Mouse (Mus musculus) c-Kit-positive CD71-positive TER-119-negative erythroid progenitor cells, embryonic 14.5 days (primary cell): ENCODE results near the gene Fam207a.

ENCODE experiments used
- DNase-seq: peaks from one replicate; pipeline ENCODE4 v3.0.0-alpha.2; 2013; ENCODE audit warnings: low read depth

Gene Fam207a

DNA sequence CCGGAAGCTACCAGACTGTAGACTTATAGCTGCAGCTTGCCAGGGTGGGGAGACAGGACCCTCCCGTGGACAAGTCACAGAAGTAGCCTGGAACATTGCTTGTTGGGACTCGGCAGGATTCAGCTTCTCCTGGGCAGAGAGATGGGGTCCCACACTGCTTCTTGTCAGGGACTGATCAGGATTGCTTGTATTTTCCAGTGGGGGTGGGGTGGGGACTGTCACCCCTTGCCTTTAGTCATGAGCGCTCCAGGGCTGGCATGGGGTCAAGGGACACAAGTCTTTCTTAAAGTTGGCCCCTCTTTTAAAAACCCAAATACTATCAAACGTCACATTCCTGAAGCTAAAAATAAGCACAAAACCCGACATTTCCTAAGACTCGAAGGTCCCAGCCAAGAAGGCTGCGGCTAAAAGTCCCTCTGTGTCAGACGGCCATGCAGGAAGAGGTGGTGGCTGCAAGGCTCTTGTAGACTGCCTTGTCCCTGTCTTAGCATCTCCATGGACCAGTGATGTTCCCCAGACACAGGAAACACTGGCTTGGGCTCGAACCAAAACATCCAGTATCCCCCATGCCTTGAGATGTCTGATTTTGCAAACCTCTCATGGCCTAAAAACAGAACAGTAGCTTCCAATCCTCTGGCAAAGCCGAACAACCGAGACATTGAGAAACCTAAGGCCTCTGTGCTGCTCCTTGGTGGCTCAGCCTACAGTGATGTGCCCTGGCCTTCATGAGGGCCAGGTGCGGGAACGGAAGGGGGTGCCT lies 60.2 kb downstream of the Fam207a start:
- no peak for DNase-seq

- no peak for DNase-seq
Observed at GRCm38 (mm10) chr10:77454795-77455194, 60.8 kb downstream of the Fam207a start.

GRCm38 (mm10) chr10:77451822-77452221 lies 63.8 kb downstream of the Fam207a start:
- no peak for DNase-seq

- no peak for DNase-seq
Observed at GRCm38 (mm10) chr10:77450159-77450464, 65.5 kb downstream of the Fam207a start.

- DNase-seq, result no peak
Observed at GRCm38 (mm10) chr10:77449315-77450158, 66.0 kb downstream of the Fam207a start.

DNA sequence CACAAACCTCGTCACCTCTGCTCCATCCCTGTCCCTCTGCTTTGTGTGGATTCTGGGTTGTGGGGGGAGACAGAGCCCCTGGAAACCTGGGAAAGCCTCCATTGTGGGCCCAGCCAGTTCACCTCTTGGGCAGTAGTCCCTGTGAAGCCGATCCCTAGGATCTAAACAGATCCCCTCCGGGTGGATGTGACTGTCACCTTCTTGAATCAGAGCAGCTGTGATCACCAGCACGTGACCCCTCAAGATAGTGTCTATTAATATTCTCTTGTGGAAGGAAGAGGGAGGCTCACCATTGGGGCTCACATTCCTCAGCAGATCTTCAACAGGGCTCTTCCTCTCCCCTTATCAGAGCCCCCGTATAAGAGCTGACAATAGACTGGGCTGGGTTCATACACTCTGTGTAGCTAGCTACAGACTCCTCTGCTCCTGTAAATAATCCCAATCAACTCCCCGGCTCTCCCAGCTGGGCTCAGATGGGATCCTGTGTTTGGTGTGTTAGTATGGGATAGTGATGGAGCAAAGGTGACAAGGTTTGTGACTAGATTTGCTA lies 66.8 kb downstream of the Fam207a start:
- DNase-seq, result no peak

DNA sequence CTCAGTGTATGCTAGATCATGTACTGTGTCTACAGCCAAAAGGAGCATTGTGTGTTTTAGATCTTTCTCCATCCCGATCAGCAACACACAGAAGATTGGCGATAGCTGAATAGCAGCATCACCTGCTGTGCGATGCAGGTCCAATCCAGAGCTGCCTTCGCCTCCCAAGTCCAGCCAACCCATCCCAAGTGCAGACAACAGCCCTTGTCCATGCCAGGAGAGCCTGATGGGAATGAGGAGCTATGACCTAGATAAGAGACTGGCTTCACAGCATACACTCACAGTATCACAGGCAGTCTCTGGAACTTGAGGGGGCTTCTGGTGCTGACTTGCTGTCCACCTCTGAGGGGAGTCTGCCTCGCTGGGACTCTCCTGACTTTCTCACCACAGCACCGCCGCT lies 67.4 kb downstream of the Fam207a start:
- no peak for DNase-seq

DNA sequence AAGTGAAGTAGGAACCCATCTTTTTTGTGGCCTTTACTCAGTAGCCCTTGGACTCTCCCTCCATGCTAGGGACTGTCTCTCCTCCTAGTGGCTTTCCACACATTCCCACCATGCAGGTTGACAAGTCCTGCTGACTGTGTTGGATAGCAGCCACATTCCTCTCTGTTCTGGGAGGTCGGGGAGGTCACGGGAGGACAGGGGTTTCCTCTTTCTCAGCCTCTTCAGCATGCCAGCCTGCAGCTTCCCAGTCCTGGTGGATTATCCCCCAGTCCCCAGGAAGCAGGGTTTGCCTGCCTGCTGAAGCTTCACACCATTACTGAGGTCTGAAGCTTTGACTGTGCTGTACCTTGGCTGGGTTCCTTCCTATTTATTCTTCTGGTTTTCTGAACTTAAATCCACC lies 67.8 kb downstream of the Fam207a start:
- no peak for DNase-seq

GRCm38 (mm10) chr10:77442250-77442649 lies 73.3 kb downstream of the Fam207a start:
- DNase-seq, result no peak

DNA sequence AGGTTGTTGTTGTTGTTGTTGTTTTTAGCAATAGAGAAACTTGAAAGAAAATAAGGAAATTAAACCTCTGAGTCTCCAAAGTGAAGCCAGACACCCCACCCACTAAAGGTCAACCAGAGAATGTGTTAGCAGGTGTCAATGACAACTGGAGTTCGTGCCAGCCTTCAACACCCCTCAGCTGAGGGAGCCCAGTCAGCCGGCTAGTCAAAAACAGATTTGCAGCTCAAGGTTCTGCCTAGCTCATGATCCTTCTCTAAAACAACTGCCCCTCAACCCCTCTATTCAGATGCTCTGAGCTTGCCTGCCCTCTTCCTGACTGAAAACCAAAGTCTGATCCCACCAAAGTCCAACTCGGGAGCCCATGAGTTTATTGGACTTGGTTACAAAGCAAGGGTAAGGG lies 73.8 kb downstream of the Fam207a start:
- DNase-seq, result no peak

DNA sequence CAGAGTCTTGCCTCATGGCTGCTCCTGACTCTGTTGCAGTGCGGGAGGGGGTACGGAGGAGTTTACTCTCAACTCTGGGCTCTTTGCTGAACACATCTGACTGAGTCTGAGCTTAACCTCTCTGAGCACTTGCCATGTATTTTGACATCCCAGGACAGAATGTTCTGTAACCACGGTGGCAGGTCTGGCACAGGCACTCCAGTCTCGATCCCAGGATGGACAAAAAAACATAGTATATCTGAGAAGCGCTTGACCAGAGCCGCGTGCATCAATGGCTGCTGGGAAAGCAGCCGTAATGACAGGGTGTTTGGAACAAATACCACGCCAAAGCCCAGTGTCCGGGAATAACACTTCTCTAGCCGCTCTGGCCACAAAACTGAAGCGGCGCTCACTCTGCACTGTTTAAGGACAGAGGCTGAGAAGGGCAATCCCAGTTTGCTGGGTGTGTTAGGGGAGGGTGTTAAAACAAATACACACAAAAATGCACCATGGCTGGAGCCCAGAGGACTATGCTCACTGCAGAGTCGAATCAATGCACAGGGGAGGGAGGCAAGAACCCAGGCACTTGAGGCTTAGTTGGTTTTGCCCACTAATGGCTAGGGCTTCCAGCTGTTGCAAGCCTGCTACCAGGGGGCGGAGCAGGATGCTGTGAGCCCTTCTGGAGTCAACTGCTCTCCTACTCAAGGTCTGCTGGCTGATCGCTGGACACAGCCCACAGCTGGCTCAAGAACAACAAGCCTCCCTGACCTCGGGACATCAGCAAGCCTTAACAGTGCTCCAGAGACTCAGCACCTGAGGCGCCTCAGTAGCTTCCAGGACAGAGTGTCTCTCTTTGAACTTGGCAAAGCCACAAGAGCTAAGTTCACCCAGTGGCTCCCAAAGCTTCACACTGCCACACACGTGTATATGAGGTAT lies 74.5 kb downstream of the Fam207a start:
- DNase-seq, result no peak

- no peak for DNase-seq
Observed at GRCm38 (mm10) chr10:77440286-77440685, 75.3 kb downstream of the Fam207a start.

DNA sequence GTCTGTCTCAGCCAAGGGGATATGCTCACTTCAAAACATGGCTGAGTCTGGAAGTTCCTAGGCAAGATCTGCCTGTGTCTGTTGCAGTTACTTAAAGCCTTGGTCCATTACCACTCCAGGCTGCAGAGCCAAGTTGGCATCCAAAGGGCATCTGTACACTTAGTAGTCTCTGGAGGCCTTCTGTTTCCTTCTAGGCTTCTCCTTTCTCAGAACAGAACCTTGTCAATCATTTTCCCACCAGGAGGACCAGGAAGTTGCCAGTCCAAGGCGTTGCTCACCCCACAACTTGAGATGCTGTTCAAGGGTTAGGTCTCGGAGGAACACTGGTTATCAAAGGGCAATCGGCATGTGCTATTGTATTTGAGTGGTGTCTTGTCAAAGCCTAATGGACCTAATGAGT lies 76.6 kb downstream of the Fam207a start:
- DNase-seq, result no peak

DNA sequence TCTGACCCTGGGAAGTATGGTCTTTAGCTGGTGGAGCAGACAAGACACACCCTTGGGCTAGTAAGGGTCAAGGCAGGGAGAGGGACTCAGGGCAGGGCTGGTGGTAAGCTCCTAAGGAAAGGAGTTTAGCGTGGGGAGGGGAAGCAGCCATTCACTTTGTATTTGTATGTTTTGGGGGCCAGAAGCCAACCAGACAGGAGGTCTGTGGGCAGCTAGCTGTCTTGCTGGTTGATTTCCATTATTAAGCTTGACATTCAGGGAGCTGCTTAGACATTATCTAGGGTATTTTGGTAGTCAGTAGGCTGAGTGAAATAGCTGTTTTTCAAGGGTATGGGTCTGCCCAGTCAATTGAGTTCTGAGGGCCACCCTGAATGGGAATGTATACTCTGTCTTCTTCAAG lies 77.6 kb downstream of the Fam207a start:
- DNase-seq, result no peak
